Mouse (Mus musculus) effector memory CD4-positive, alpha-beta T cell, adult 7 months (primary cell): ENCODE data around the gene Cdk20. TPM values are rescaled to one million over a fixed set of nuclear protein-coding genes. Genes with fewer than 3 reads are reported as not detected.

ENCODE experiments used
- polyA plus RNA-seq: library from polyadenylated mRNA; unstranded; fragments of 100-300 nt; shearing (Covaris generic); gene quantifications from one replicate; pipeline ENCODE4 v1.2.1, GENCODE M21; 2017

The Cdk20 gene
- polyA plus RNA-seq: 2.0 TPM

DNA sequence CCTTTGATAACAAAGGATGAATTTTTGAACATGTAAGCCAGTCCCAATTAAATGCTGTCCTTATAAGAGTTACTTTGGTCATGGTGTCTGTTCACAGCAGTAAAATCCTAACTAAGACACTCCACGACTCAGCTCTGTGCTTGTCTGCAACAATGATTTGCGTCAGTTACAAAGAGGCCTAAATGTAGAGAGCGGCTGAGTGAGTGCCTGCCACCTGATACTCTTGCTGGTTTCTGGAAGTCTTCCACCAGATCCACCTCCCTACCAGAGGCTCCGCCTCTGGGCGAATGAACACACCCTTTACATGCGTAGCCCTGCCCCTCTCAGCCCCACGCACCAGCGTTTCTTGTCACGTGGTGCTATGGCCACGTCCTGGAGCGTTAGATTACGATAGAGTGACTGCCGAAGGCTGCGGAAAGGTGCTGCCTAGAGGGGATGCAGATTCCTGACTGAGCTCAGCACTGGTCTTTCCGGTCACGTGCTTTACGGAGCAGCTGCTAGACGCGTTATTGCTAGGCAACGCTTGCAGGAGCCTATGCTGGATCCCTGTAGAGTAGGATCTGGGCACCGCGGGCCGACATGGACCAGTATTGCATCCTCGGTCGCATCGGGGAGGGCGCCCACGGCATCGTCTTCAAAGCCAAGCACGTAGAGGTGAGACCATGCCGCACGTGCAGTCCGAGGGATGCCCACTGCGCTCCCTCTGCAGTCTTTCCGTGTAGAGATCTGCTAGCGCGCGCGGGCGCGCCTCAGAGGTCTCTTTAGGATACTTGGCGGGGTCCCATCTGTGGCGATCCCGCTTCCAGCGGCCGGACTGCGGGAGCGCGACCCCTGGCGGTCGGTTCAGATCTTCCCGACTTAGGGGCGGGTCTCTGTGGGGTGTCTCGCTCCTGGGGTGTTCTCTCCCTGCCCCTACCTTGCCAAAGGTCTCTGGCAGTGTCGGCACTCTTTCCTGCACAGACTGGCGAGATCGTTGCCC, at the start of gene Cdk20:
Gene Cdk20 (plus strand): TSS at position 298 of the 979 bp plus-strand sequence.

Other genes with a start within 250 kb of the Cdk20 start
- 8.0 TPM for gene Cdc14b, start 157.0 kb upstream of the Cdk20 start, polyA plus RNA-seq
- gene Aaed1, start 119.6 kb upstream of the Cdk20 start, polyA plus RNA-seq: 44.3 TPM
- 19.9 TPM for gene Ctsl, start 61.4 kb upstream of the Cdk20 start, polyA plus RNA-seq
- not detected for gene Fam240b, start 65.5 kb downstream of the Cdk20 start, polyA plus RNA-seq